Mouse (Mus musculus) brown adipose tissue, adult 24 weeks (tissue): ENCODE measurements around the gene Birc6. TPM values are rescaled to one million over a fixed set of nuclear protein-coding genes. Genes with fewer than 3 reads are reported as not detected.

Experiments used
- H3K27ac ChIP-seq: fragments of 200-500 bp; replicated peaks from 2 replicates; pipeline ENCODE4 v1.5.1; 2012; ENCODE audit warnings: low read depth, mild to moderate bottlenecking, low read length
- H3K4me1 ChIP-seq: fragments of 200-500 bp; 2 replicates; pipeline ENCODE4 v1.6.1; 2012; ENCODE audit warnings: low read length, mixed read lengths; ENCODE audit not compliant: control insufficient read depth, insufficient read depth, insufficient read length
- H3K4me3 ChIP-seq: fragments of 200-500 bp; 2 replicates; pipeline ENCODE4 v1.5.1; 2012; ENCODE audit warnings: low read depth, mild to moderate bottlenecking, low read length, moderate library complexity; ENCODE audit not compliant: insufficient read depth
- polyA plus RNA-seq: library from polyadenylated mRNA; stranded (reverse); fragments of >200 nt; gene quantifications from 2 replicates; pipeline ENCODE4 v1.2.4, GENCODE M21; 2012; ENCODE audit not compliant: missing spikeins, insufficient read depth, insufficient read length

Birc6 gene
- polyA plus RNA-seq, 1 experiment = 25.0 TPM

GRCm38 (mm10) chr17:74710731-74711130 is 182.6 kb downstream of the Birc6 start:
- no peak overlapping the region for H3K4me3 ChIP-seq
- H3K4me1 ChIP-seq = peaks cover 6% of the 10 kb centered on the region; the same call in 1 of the 2 replicates
- H3K27ac ChIP-seq = peak overlapping the region; percentile 41; the same call in 1 of the 2 replicates

DNA sequence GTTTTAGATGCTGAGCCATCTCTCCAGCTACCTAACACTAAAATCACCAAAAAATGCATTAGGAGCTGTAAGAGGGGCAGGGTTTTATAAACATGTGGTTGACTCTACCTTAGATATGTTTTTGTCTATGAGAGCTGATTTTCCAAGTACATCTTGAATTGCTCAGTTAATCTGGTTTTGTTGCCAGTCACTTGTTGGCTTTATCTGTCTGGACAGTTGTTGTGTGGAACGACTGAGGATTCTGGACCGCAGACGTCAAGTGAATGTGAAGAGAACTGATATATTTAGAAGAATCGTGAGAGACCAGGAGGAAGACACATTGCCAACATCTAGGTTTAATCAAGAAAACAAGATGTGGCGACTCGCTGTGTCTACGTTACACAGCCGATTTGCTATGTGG is 183.5 kb downstream of the Birc6 start:
- Histone ChIP-seq H3K27ac (no peak overlapping the region), H3K4me3 (no peak overlapping the region), H3K4me1 (peaks cover 6% of the 10 kb centered on the region; the same call in 1 of the 2 replicates)

DNA sequence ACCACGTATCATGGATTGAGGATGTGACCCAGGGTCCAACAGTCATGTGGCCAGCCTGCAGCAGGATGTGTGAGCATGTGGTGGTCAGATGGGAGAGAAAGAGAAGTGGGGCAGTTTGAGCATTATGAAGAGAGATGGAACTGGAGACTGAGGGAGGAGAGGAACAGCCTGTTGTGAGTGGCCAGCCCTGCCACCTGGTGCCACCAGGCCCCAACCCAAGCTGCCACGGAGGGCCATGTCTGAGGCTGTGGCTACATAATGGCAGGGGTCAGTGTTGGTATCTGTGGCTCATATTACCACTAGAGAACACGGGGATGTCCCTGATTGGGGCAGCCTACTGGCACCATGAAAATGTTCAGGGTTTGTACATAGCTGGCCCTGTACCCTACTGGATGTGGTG is 187.0 kb downstream of the Birc6 start:
- Histone ChIP-seq H3K4me1 (peaks cover 7% of the 10 kb centered on the region; the same call in 1 of the 2 replicates), H3K4me3 (no peak overlapping the region), H3K27ac (no peak overlapping the region)

GRCm38 (mm10) chr17:74715724-74716123 is 187.6 kb downstream of the Birc6 start:
- Histone ChIP-seq H3K4me3 (no peak overlapping the region), H3K4me1 (peaks cover 5% of the 10 kb centered on the region; the same call in 1 of the 2 replicates), H3K27ac (no peak overlapping the region)

- Histone ChIP-seq H3K27ac (no peak overlapping the region), H3K4me3 (peak overlapping the region; percentile 85; the same call in 1 of the 2 replicates), H3K4me1 (peaks cover 5% of the 10 kb centered on the region; the same call in 1 of the 2 replicates)
These were observed 188.5 kb downstream of the Birc6 start for GRCm38 (mm10) chr17:74716643-74717042.

GRCm38 (mm10) chr17:74717091-74717617 is 189.1 kb downstream of the Birc6 start:
- Histone ChIP-seq H3K27ac (peak overlapping the region; percentile 69), H3K4me3 (peak overlapping the region; percentile 85), H3K4me1 (peaks cover 5% of the 10 kb centered on the region; the same call in 1 of the 2 replicates)

- Histone ChIP-seq H3K27ac (peak within 1 kb of the TSS; percentile 69), H3K4me3 (peak within 1 kb of the TSS; percentile 85), H3K4me1 (peaks cover 5% of the 10 kb centered on the region; the same call in 1 of the 2 replicates)
These were observed 189.6 kb downstream of the Birc6 start, which contains the start of gene Ttc27 for GRCm38 (mm10) chr17:74717618-74718151. Ttc27 (plus strand) TSS chr17:74717732.

- Histone ChIP-seq H3K27ac (no peak overlapping the region), H3K4me3 (no peak overlapping the region), H3K4me1 (no peaks in the 10 kb centered on the region)
These were observed 204.8 kb downstream of the Birc6 start for GRCm38 (mm10) chr17:74732872-74733271.

GRCm38 (mm10) chr17:74735392-74735791 is 207.3 kb downstream of the Birc6 start:
- Histone ChIP-seq H3K4me1 (no peaks in the 10 kb centered on the region), H3K27ac (no peak overlapping the region), H3K4me3 (no peak overlapping the region)

- Histone ChIP-seq H3K4me3 (no peak overlapping the region), H3K4me1 (no peaks in the 10 kb centered on the region), H3K27ac (no peak overlapping the region)
These were observed 221.6 kb downstream of the Birc6 start for GRCm38 (mm10) chr17:74749659-74750058.

- Histone ChIP-seq H3K4me1 (no peaks in the 10 kb centered on the region), H3K27ac (no peak overlapping the region), H3K4me3 (no peak overlapping the region)
These were observed 222.9 kb downstream of the Birc6 start for GRCm38 (mm10) chr17:74751026-74751425.

Other genes starting within 250 kb of the Birc6 start
- gene Memo1, start 232.8 kb upstream of the Birc6 start, polyA plus RNA-seq = 81.4 and 105 TPM in 2 replicates
- gene Dpy30, start 204.4 kb upstream of the Birc6 start, polyA plus RNA-seq = 86.6 and 132 TPM in 2 replicates
- 14.8 and 18.7 TPM in 2 replicates for gene Spast, start 189.3 kb upstream of the Birc6 start, polyA plus RNA-seq
- 10.6 and 12.0 TPM in 2 replicates for gene Slc30a6, start 132.7 kb upstream of the Birc6 start, polyA plus RNA-seq
- gene Nlrc4, start 69.2 kb upstream of the Birc6 start, polyA plus RNA-seq = not detected in 2 replicates
- gene Yipf4, start 38.8 kb upstream of the Birc6 start, polyA plus RNA-seq = 68.4 and 72.0 TPM in 2 replicates
- 7.5 and 11.7 TPM in 2 replicates for gene Ttc27, start 189.4 kb downstream of the Birc6 start, polyA plus RNA-seq